Mouse (Mus musculus) forebrain, postnatal 0 days (tissue): ENCODE measurements around the gene Ap1g2. TPM values are rescaled to one million over a fixed set of nuclear protein-coding genes. Genes with fewer than 3 reads are reported as not detected.

Experiments
- ATAC-seq: fragments of 200-750 bp; cut with Nextera tagmentation; 2 replicates; pipeline ENCODE4 v1.8.0; 2017; ENCODE audit warnings: mild to moderate bottlenecking, moderate library complexity
- DNase-seq: peaks from one replicate; pipeline ENCODE4 v3.0.0-alpha.2; 2015
- H3K27ac ChIP-seq: fragments of 300-500 bp; sonication (generic); 2 replicates; pipeline ENCODE4 v1.5.1; 2014; ENCODE audit warnings: low read depth, mild to moderate bottlenecking, antibody characterized with exemption, low read length, moderate library complexity, mixed read lengths
- H3K27me3 ChIP-seq: fragments of 300-500 bp; sonication (generic); 2 replicates; pipeline ENCODE4 v1.6.1; 2014; ENCODE audit warnings: mild to moderate bottlenecking, low read length, mixed read lengths; ENCODE audit not compliant: insufficient read depth
- H3K36me3 ChIP-seq: fragments of 300-500 bp; sonication (generic); 2 replicates; pipeline ENCODE4 v1.6.1; 2014; ENCODE audit warnings: mild to moderate bottlenecking, moderate library complexity; ENCODE audit not compliant: insufficient read depth
- H3K4me1 ChIP-seq: fragments of 300-500 bp; sonication (generic); 2 replicates; pipeline ENCODE4 v1.6.1; 2014; ENCODE audit warnings: antibody characterized with exemption; ENCODE audit not compliant: insufficient read depth
- H3K4me2 ChIP-seq: fragments of 300-500 bp; sonication (generic); 2 replicates; pipeline ENCODE4 v1.6.1; 2014; ENCODE audit warnings: low read depth, mild to moderate bottlenecking, moderate library complexity
- H3K4me3 ChIP-seq: fragments of 300-500 bp; sonication (generic); 2 replicates; pipeline ENCODE4 v1.5.1; 2014; ENCODE audit warnings: low read depth, low read length, mixed read lengths
- H3K9ac ChIP-seq: fragments of 300-500 bp; sonication (generic); 2 replicates; pipeline ENCODE4 v1.6.1; 2014; ENCODE audit warnings: mild to moderate bottlenecking
- H3K9me3 ChIP-seq: fragments of 300-500 bp; sonication (generic); 2 replicates; pipeline ENCODE4 v1.6.1; 2016; ENCODE audit warnings: low read length
- CTCF ChIP-seq: sonication (generic); IDR thresholded peaks from 2 replicates; pipeline ENCODE4 v1.5.1; 2016; ENCODE audit warnings: antibody characterized with exemption, control low read depth, low read depth
- WGBS: fragments of 180-500 bp; shearing (Covaris S2); extraction: QIAGEN DNeasy Blood & Tissue Kit; methylation state at CpG from one replicate; pipeline ENCODE4 v1.1.7; 2014; 5-methylcytosine and 5-hydroxymethylcytosine counted together
- polyA plus RNA-seq: library from polyadenylated mRNA; unstranded; fragments of >200 nt; fragmentation: Nextera tagmentation; extraction: Ambion mirVana; gene quantifications from 2 replicates; pipeline ENCODE4 v1.2.1, GENCODE M21; 2015
- total RNA-seq: library from RNA; depleted of rRNA; stranded (reverse); fragments of >200 nt; gene quantifications from 2 replicates; pipeline ENCODE4 v1.2.3, GENCODE M21; 2014

Gene Ap1g2
- total and polyA plus RNA-seq, 2 experiments from 2014 or later: 5.5 to 12.8 TPM

DNA sequence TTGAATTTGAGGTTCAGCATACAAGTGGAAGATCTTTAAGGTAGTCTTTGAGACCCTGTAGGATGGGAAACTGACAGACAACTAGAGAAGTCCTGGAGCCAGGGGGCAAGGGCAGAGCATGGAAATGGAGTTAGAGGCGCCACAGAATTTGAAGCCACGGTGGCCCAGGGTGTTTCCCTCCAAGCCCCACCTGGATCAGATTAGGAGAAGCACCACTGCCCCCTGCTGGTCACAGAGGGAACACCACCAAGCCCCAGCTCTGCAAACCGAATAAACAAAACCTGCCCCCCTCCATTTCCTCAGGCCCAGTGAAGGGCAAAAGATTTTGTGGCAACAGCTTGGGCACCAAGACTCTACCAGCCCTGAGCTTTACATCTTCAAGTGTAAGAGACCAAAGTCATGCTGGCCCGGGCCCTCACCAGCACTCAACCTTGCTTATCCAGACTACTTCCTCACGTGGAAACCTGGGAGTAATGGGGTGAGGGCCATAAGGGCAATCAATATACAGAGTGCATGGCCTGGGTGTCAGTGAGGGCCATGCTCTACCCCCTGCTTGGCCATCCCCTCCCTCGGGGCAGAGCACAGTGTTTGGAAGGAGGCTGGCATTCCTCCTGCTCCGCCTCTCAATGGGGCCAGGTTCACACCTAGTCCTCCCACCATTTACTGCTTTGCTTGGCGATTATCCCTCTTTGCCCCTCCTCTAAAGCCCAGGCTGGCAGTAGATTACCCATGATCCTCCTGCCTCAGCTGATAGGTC, 27.0 kb downstream of the Ap1g2 start:
- H3K4me1 ChIP-seq: peaks cover 13% of the 10 kb centered on the region
- TF ChIP-seq CTCF: peak; percentile 94
- 17% methylated on average over 8 of the region's 8 CpGs for WGBS
- H3K36me3 ChIP-seq: peaks cover 10% of the 10 kb centered on the region; the same call in 1 of the 2 replicates
- H3K27me3 ChIP-seq: no peaks in the 10 kb centered on the region
- H3K9ac ChIP-seq: peak overlapping the region; percentile 47; the same call in 1 of the 2 replicates
- no peak overlapping the region for H3K4me3 ChIP-seq
- peak overlapping the region; percentile 90 for H3K27ac ChIP-seq
- H3K9me3 ChIP-seq: no peaks in the 10 kb centered on the region
- no peak overlapping the region for H3K4me2 ChIP-seq
- peak; percentile 90 for DNase-seq
- ATAC-seq: peak; percentile 60

DNA sequence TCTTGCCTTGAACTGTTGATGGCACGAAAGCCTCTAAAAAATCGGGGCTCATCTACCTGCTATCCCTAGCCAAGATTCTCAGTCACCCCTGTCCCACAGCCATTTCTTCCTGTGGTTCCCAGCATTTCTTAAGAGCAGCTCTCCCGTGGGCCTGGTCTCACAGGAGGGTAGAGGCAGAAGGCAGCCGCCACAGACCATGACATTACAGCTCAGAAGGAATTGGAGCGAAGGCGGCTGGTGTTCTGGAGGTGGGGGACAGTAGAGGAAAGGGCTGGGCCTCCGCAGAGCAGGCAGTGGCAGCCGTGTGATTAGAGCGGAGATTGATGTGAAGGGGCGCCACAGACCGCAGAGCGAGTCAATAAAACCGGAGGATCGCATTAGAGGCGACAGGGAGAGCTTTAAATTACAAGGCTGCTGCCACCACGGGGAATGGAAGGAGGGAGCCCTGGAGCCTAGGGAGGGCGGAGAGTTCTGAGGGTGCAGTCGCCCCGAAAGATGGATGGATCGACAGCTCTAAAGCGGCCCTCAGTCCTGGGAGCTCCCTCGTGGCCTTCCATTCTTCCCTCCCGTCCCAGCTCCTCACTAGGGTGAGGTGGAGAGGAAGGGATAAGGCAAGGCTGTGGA, 27.9 kb downstream of the Ap1g2 start:
- no peak for TF ChIP-seq CTCF
- ATAC-seq: peak; percentile 32
- Histone ChIP-seq H3K9ac (peak overlapping the region; percentile 47), H3K4me3 (no peak overlapping the region), H3K4me2 (peak overlapping the region; percentile 15; the same call in 1 of the 2 replicates), H3K27me3 (no peaks in the 10 kb centered on the region), H3K4me1 (peaks cover 13% of the 10 kb centered on the region), H3K36me3 (peaks cover 19% of the 10 kb centered on the region), H3K27ac (peak overlapping the region; percentile 90), H3K9me3 (no peaks in the 10 kb centered on the region)
- WGBS: 9% methylated on average over 23 of the region's 23 CpGs
- peak; percentile 57 for DNase-seq

- WGBS: 8% methylated on average over 15 of the region's 15 CpGs
These were observed 28.7 kb downstream of the Ap1g2 start for GRCm38 (mm10) chr14:55077481-55078365.

DNA sequence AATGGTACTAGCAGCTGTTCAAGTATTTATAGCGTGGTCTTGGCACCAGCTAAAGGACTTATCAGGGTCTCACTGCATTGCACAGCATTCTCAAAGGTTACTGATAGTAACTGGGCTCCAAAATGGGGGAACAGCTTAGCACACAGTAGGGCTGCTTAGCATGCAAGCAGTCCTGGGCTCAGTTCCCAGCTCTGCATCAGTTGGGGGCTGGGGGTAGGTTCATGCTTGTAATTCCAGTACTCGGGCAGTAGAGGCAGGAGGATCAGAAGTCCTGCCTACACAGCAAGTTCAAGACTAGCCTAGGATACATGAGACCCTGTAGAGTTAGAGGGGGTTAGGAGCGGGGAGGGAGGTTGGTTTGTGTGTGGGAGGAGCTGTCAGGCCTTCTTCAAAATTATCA, 29.4 kb downstream of the Ap1g2 start:
- Histone ChIP-seq H3K27me3 (no peaks in the 10 kb centered on the region), H3K4me1 (peaks cover 13% of the 10 kb centered on the region), H3K36me3 (peaks cover 34% of the 10 kb centered on the region), H3K27ac (peak overlapping the region; percentile 90), H3K9me3 (no peaks in the 10 kb centered on the region), H3K4me3 (no peak overlapping the region), H3K4me2 (no peak overlapping the region), H3K9ac (no peak overlapping the region)
- 50% methylated on average over 3 of the region's 3 CpGs for WGBS
- DNase-seq (no peak), ATAC-seq (no peak)
- peak; percentile 31; the same call in 1 of the 2 replicates for TF ChIP-seq CTCF

More at GRCm38 (mm10) chr14:55077481-55078365, 28.7 kb downstream of the Ap1g2 start:
- peak; percentile 66 for DNase-seq
- peak; percentile 60 for ATAC-seq
- Histone ChIP-seq H3K36me3 (peaks cover 26% of the 10 kb centered on the region), H3K9me3 (no peaks in the 10 kb centered on the region), H3K27me3 (no peaks in the 10 kb centered on the region), H3K27ac (peak overlapping the region; percentile 90), H3K4me1 (peaks cover 13% of the 10 kb centered on the region), H3K4me3 (no peak overlapping the region), H3K4me2 (peak overlapping the region; percentile 15; the same call in 1 of the 2 replicates), H3K9ac (peak overlapping the region; percentile 47)
- no peak for TF ChIP-seq CTCF

DNA sequence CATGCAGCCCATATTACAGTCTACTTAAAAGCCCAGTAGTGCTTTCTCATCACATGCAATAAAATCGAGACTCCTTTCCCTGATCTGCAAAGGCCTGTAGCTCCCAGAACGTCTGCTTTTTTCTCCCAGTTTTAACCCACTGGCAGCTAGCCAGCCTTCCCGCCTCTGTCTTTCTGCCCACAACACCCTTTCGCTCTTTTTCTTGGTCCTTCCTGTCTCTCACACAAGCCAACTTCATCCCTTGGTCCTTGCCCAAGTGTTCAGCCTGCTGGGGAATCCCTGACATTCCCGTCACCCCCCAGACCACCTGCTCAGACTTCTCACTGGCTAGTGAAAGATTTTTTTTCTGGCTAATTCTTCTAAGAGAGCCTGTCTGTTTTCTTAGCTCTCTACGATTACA, 30.2 kb downstream of the Ap1g2 start:
- peaks cover 40% of the 10 kb centered on the region for H3K36me3 ChIP-seq
- no peaks in the 10 kb centered on the region for H3K27me3 ChIP-seq
- H3K9ac ChIP-seq: no peak overlapping the region
- peaks cover 13% of the 10 kb centered on the region for H3K4me1 ChIP-seq
- 15% methylated on average over 6 of the region's 6 CpGs for WGBS
- no peaks in the 10 kb centered on the region for H3K9me3 ChIP-seq
- no peak for TF ChIP-seq CTCF
- no peak for ATAC-seq
- no peak overlapping the region for H3K4me3 ChIP-seq
- H3K27ac ChIP-seq: peak overlapping the region; percentile 57; the same call in 1 of the 2 replicates
- peak; percentile 53 for DNase-seq
- no peak overlapping the region for H3K4me2 ChIP-seq

GRCm38 (mm10) chr14:55074416-55074815, 32.0 kb downstream of the Ap1g2 start:
- no peak for TF ChIP-seq CTCF
- H3K9ac ChIP-seq: no peak overlapping the region
- H3K36me3 ChIP-seq: peaks cover 56% of the 10 kb centered on the region
- 79% methylated on average over 12 of the region's 12 CpGs for whole genome bisulfite sequencing
- ATAC-seq (no peak), DNase-seq (no peak)
- no peak overlapping the region for H3K4me3 ChIP-seq
- peak overlapping the region; percentile 29 for H3K27ac ChIP-seq
- no peaks in the 10 kb centered on the region for H3K9me3 ChIP-seq
- H3K27me3 ChIP-seq: no peaks in the 10 kb centered on the region
- H3K4me1 ChIP-seq: peaks cover 13% of the 10 kb centered on the region
- H3K4me2 ChIP-seq: no peak overlapping the region
